Mouse (Mus musculus) spleen, adult 2 months (tissue): Measurements from ENCODE around the gene Smoc1. TPM values are rescaled to one million over a fixed set of nuclear protein-coding genes. Genes with fewer than 3 reads are reported as not detected.

Experiments
- DNase-seq, 2 experiments: peaks; one replicate each; pipeline versions ENCODE4 v3.0.0 to v3.0.0-alpha.2; 2012 to 2021; ENCODE audit warnings: low spot score in 2 of 2, low read depth in 1 of 2
- H3K27ac ChIP-seq: fragments of 200-500 bp; 2 replicates; pipeline ENCODE4 v1.5.1; 2012; ENCODE audit warnings: low read length, inconsistent platforms; ENCODE audit not compliant: insufficient read depth
- H3K27me3 ChIP-seq: fragments of 200-500 bp; 2 replicates; pipeline ENCODE4 v1.6.1; 2012; ENCODE audit warnings: mild to moderate bottlenecking, moderate library complexity, low read length, inconsistent platforms; ENCODE audit not compliant: control insufficient read depth, insufficient read depth
- H3K36me3 ChIP-seq: fragments of 200-500 bp; 2 replicates; pipeline ENCODE4 v1.6.1; 2012; ENCODE audit warnings: mild to moderate bottlenecking, low read length, inconsistent platforms; ENCODE audit not compliant: control insufficient read depth, insufficient read depth
- H3K4me1 ChIP-seq: fragments of 200-500 bp; 2 replicates; pipeline ENCODE4 v1.6.1; 2011; ENCODE audit warnings: inconsistent platforms; ENCODE audit not compliant: control insufficient read depth, insufficient read depth, insufficient read length
- H3K4me3 ChIP-seq: fragments of 200-500 bp; 2 replicates; pipeline ENCODE4 v1.5.1; 2011; ENCODE audit warnings: mild to moderate bottlenecking, inconsistent platforms; ENCODE audit not compliant: insufficient read depth, insufficient read length; ENCODE audit errors: extremely low read depth
- CTCF ChIP-seq: fragments of 200-500 bp; IDR thresholded peaks from 2 replicates; pipeline ENCODE4 v1.5.1; 2011; ENCODE audit warnings: mild to moderate bottlenecking, inconsistent platforms; ENCODE audit not compliant: insufficient read depth, insufficient read length, insufficient replicate concordance; ENCODE audit errors: extremely low read depth
- POLR2A ChIP-seq: fragments of 200-500 bp; IDR thresholded peaks from 2 replicates; pipeline ENCODE4 v1.6.1; 2011; ENCODE audit warnings: low read depth, low read length, inconsistent platforms
- whole genome bisulfite sequencing: fragments of 180-500 bp; shearing (Covaris S2); methylation state at CpG from one replicate; pipeline ENCODE4 v1.1.7; 2018; 5-methylcytosine and 5-hydroxymethylcytosine counted together
- polyA plus RNA-seq: library from polyadenylated mRNA; depleted of rRNA; stranded (reverse); fragments of >200 nt; gene quantifications from 2 replicates; pipeline ENCODE4 v1.2.3, GENCODE M21; 2012

Smoc1 gene
- polyA plus RNA-seq, 1 experiment = 0.51 TPM

DNA sequence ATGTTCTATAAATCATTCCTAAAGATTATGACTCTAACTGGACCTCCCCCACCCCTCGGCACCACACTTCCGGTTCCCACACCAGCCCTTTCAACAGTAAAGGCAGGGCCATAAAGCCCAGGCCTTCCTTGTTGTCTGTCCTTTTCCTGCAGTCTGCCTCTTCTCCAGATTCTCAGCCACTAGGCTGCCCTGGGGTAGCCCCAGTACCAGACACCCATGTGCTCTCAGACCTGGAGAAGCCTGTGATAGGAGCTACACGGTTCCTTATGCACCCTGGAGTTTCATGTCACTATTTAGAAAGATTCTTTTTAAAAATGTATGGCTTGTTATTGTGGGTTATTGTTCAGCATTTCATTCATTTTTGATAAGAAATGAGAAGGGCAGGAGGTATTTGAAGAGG lies 133.8 kb downstream of the Smoc1 start:
- TF ChIP-seq CTCF (no peak), POLR2A (no peak)
- Histone ChIP-seq H3K36me3 (no peaks in the 10 kb centered on the region), H3K27me3 (no peaks in the 10 kb centered on the region), H3K4me3 (no peak overlapping the region), H3K4me1 (no peaks in the 10 kb centered on the region), H3K27ac (no peak overlapping the region)
- no peak for DNase-seq
- WGBS = 93% methylated on average over 3 of the region's 3 CpGs

DNA sequence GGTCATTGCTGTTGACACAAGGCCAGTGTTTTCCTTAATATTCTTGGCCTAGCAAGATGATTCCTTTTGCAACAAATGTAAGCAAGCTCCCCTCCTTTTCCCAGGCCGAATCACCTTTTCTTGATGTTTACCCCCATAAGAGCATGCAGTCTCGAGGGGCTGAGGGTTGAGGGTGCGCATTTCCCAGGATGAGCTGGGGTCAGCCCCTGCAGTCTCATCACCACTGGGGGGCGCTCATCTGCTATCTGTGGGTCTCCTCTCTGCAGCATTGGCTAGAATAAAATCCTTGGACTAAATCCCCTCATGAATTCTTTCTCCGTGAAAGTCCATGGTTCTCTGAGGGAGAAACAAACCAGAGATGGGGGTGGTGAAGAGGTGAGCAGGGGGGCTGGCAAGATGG lies 134.2 kb downstream of the Smoc1 start:
- Histone ChIP-seq H3K4me1 (no peaks in the 10 kb centered on the region), H3K27ac (no peak overlapping the region), H3K36me3 (no peaks in the 10 kb centered on the region), H3K4me3 (no peak overlapping the region), H3K27me3 (no peaks in the 10 kb centered on the region)
- no peak for DNase-seq
- TF ChIP-seq POLR2A (no peak), CTCF (no peak)
- 72% methylated on average over 5 of the region's 5 CpGs for WGBS

DNA sequence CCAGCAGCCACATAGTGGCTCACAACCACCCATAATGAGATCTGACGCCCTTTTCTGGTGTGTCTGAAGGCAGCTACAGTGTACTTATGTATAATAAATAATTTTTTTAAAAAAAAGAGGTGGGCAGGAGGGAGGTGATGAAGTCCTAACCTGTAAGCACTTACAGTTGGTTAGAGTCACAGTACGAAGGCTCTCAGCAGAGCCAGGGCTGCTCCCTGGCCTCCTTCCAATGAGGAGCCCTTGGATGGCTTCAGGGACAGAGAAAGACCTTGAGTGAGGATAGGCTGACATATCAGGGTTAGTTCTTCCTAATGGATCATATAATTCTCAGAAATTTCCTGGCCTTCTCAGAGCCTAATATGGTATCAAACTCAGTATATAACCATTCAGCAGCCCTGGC lies 134.7 kb downstream of the Smoc1 start:
- no peak for DNase-seq
- Histone ChIP-seq H3K4me1 (no peaks in the 10 kb centered on the region), H3K27ac (no peak overlapping the region), H3K27me3 (no peaks in the 10 kb centered on the region), H3K36me3 (no peaks in the 10 kb centered on the region), H3K4me3 (no peak overlapping the region)
- WGBS = 78% methylated on average over 2 of the region's 2 CpGs
- TF ChIP-seq POLR2A (no peak), CTCF (no peak)

DNA sequence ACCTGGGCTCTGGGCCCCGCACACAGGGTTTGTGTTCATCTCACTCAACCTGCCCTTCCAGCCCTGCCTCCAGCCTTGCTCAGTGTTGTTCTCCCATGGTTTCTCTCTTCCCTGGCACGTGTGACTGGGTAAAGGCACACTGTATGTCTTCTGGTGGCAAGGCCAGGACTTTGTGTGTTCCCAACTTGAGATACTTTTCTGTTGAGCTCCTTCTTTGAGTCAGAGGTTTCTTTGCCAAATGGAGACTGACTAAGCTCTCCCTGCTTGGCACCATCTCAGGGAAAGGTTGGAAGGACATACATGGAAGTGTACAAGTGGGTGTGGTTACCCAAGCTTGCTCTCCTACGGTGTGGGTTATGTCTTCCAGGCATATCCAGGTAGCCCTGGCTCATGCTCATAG lies 136.5 kb downstream of the Smoc1 start:
- WGBS = 82% methylated on average over 3 of the region's 3 CpGs
- Histone ChIP-seq H3K4me1 (no peaks in the 10 kb centered on the region), H3K4me3 (no peak overlapping the region), H3K27ac (no peak overlapping the region), H3K27me3 (no peaks in the 10 kb centered on the region), H3K36me3 (no peaks in the 10 kb centered on the region)
- no peak for TF ChIP-seq CTCF
- TF ChIP-seq POLR2A = no peak
- no peak for DNase-seq

DNA sequence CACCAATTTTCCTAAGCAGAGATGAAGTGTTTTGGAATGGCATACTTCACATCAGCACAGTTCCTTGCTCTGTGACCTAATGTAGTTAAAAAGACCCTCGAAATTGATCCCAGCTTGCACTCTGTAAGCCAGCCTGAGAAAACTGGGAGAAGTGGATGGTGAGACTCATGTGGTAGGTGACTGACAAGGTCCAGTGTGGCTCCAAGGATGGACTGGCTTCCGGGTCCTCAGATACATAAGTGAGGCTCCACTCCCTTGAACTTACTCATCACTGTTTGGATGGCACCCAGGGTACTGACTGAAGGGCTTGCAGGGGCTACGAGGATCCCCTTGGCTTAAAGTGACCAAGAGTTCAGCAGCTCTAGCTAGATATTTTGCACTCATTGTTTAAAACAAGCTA lies 137.0 kb downstream of the Smoc1 start:
- no peak for DNase-seq
- 81% methylated on average over 3 of the region's 3 CpGs for WGBS
- TF ChIP-seq CTCF = no peak
- no peak for TF ChIP-seq POLR2A

DNA sequence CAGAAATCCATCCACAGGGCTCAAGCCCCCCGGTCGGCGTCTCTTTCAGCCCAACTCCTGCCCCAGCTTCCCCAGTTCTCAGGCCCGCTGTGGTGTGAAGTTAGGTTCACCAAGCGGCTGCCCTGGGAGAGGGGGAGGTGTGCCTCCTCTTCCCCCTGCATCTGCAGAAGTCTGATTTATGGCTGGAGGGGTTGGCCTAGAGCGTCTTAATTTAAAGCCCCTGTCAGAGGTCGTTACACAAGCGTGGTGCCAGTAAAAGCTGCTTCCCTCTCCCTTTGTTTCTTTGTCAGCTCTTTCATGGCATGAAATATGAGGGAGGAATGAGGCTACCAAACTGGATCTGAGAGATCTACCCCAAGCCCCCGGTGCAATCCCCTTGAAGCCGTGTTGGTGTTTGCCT lies 139.5 kb downstream of the Smoc1 start:
- H3K4me3 ChIP-seq = no peak overlapping the region
- no peak for DNase-seq
- WGBS = 15% methylated on average over 10 of the region's 10 CpGs
- no peak overlapping the region for H3K27ac ChIP-seq
- no peaks in the 10 kb centered on the region for H3K36me3 ChIP-seq
- H3K4me1 ChIP-seq = no peaks in the 10 kb centered on the region
- TF ChIP-seq POLR2A (no peak), CTCF (no peak)
- H3K27me3 ChIP-seq = no peaks in the 10 kb centered on the region

More for the DNA sequence above, 137.0 kb downstream of the Smoc1 start:
- Histone ChIP-seq H3K4me3 (no peak overlapping the region), H3K27me3 (no peaks in the 10 kb centered on the region), H3K36me3 (no peaks in the 10 kb centered on the region), H3K4me1 (no peaks in the 10 kb centered on the region), H3K27ac (no peak overlapping the region)

DNA sequence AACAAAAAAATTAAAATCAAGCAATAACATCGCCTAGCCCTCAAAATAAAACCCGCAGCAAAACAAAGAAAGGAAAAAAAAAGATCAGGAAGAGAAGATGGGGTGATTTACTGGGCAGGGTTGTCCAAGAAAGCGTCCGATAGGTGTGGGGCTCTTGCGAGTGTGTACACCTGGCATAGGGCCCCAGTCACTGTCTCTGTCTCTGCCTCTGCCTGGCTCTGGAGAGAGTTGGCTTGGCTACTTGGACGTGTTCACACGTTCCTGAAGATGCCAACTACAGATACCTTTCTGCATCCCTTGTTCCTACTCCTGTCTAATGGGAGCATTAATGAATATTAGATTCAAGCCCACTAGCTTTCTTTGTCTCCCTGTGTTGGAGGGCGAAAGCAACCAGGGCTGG lies 140.0 kb downstream of the Smoc1 start:
- H3K4me1 ChIP-seq = no peaks in the 10 kb centered on the region
- TF ChIP-seq CTCF (no peak), POLR2A (no peak)
- H3K27ac ChIP-seq = no peak overlapping the region
- H3K4me3 ChIP-seq = no peak overlapping the region
- 75% methylated on average over 8 of the region's 8 CpGs for WGBS
- DNase-seq = no peak
- no peaks in the 10 kb centered on the region for H3K36me3 ChIP-seq
- no peaks in the 10 kb centered on the region for H3K27me3 ChIP-seq

DNA sequence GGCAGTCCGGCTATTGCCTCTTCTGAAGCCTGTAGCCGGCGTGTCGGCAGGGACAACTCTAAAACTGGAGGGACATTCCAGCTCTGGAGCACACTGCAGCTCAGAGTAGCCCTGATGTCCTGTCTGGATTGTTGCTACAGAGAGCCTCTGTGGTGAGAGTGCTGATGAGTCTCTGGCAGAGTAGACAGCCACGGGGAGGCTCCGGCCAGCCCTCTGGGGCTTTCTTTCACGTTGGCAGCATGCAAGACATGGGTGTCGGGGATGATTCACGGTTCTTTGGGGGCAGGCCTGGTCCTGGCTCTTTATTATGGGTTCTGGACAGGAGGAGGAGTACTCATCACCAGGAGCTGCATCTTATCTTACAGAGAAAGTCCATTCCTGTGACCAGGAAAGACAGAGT lies 140.5 kb downstream of the Smoc1 start:
- Histone ChIP-seq H3K36me3 (no peaks in the 10 kb centered on the region), H3K27ac (no peak overlapping the region), H3K4me3 (no peak overlapping the region), H3K4me1 (no peaks in the 10 kb centered on the region), H3K27me3 (no peaks in the 10 kb centered on the region)
- TF ChIP-seq CTCF (no peak), POLR2A (no peak)
- no peak for DNase-seq
- WGBS = 89% methylated on average over 9 of the region's 9 CpGs
